In genomic region chr3:135604626-135605417, GRCm38 (mm10) we compare ENCODE assay signal across 14 mouse cellular contexts.
DNase-seq lines count a peak whose midpoint lies in the region; ATAC-seq lines count a peak whose summit lies in the region.
"Had no signal": no experiment of that assay in that cellular context is flagged by ENCODE, and none has a peak within 500 bp of the region (broad histone marks: within the 10 kb centered on the region; RNA-seq: fewer than 3 reads in every experiment).

No protein-coding gene starts in this region.

- ATAC-seq in heart, embryonic 15.5 days (replicated peaks; ENCODE audit: insufficient number of reproducible peaks, insufficient read depth, low FRiP score, low read depth), result no peak
- ATAC-seq in megakaryocyte-erythroid progenitor cell, adult 5-6 weeks (replicated peaks; ENCODE audit: low FRiP score, low TSS enrichment, poor library complexity, severe bottlenecking), result no peak
- no peak for ATAC-seq in midbrain, embryonic 14.5 days (ENCODE audit: low FRiP score, low TSS enrichment)

- DNase-seq in heart, postnatal 36 days, result no peak
- DNase-seq in CD4-positive, CD25-positive, alpha-beta regulatory T cell, adult 2 months (ENCODE audit: low read depth, low spot score), result peak; percentile 59
- peak; percentile 72 for DNase-seq in induced T-regulatory cell, adult 2 months (ENCODE audit: low read depth)
- DNase-seq in frontal cortex, adult 2 months (ENCODE audit: extremely low spot score in 1 of 2, low spot score in 1 of 2), result no peak
- DNase-seq in midbrain, embryonic 14.5 days, result no peak
- DNase-seq: cerebellum, adult 18-20 months; gastrocnemius, adult 2 months; kidney, adult 11 months had no signal

- no peak overlapping the region for H3K4me2 ChIP-seq in heart, embryonic 15.5 days
- H3K4me2 ChIP-seq in midbrain, embryonic 14.5 days (ENCODE audit: low read length), result no peak overlapping the region
- H3K4me2 ChIP-seq: forebrain, embryonic 12.5 days had no signal

- H3K9ac ChIP-seq in heart, embryonic 15.5 days, result no peak overlapping the region
- no peak overlapping the region for H3K9ac ChIP-seq in midbrain, embryonic 14.5 days (replicated peaks; ENCODE audit: low read length)
- H3K9ac ChIP-seq: forebrain, embryonic 12.5 days had no signal

- H3K4me3 ChIP-seq in heart, embryonic 15.5 days, result no peak overlapping the region
- H3K4me3 ChIP-seq in megakaryocyte, embryonic 14.5 days (replicated peaks), result peak overlapping the region; percentile 78
- H3K4me3 ChIP-seq in midbrain, embryonic 14.5 days (replicated peaks; ENCODE audit: low read depth, low read length), result no peak overlapping the region
- H3K4me3 ChIP-seq: forebrain, embryonic 12.5 days; gastrocnemius, adult 2 months; limb, embryonic 10.5 days; myocyte had no signal

- H3K9me3 ChIP-seq in heart, embryonic 15.5 days (replicated peaks), result no peaks in the 10 kb centered on the region
- no peaks in the 10 kb centered on the region for H3K9me3 ChIP-seq in megakaryocyte, embryonic 14.5 days
- no peaks in the 10 kb centered on the region for H3K9me3 ChIP-seq in midbrain, embryonic 14.5 days (ENCODE audit: control insufficient read depth, low read length)
- H3K9me3 ChIP-seq: forebrain, embryonic 12.5 days; limb, embryonic 10.5 days had no signal

- peaks cover 52% of the 10 kb centered on the region for H3K4me1 ChIP-seq in heart, embryonic 15.5 days (replicated peaks)
- peaks cover 87% of the 10 kb centered on the region for H3K4me1 ChIP-seq in megakaryocyte, embryonic 14.5 days
- H3K4me1 ChIP-seq in midbrain, embryonic 14.5 days (ENCODE audit: control insufficient read depth, insufficient read depth, low read length), result no peaks in the 10 kb centered on the region
- H3K4me1 ChIP-seq: forebrain, embryonic 12.5 days; limb, embryonic 10.5 days had no signal

- peaks cover 53% of the 10 kb centered on the region for H3K36me3 ChIP-seq in heart, embryonic 15.5 days
- H3K36me3 ChIP-seq in megakaryocyte, embryonic 14.5 days (replicated peaks; ENCODE audit: low read length), result peaks cover 72% of the 10 kb centered on the region
- H3K36me3 ChIP-seq in midbrain, embryonic 14.5 days (ENCODE audit: control insufficient read depth, insufficient read depth, low read length), result peaks cover 42% of the 10 kb centered on the region; the same call in 1 of the 2 replicates

- WGBS in heart, embryonic 15.5 days, result 73% methylated on average over 10 of the region's 10 CpGs
- WGBS in midbrain, embryonic 14.5 days, result 94% methylated on average over 10 of the region's 10 CpGs

- intact Hi-C loops in heart, postnatal 36 days (cut with DNase I), result no loop called here

- peak overlapping the region; percentile 17; the same call in 1 of the 2 replicates for H3K27ac ChIP-seq in heart, embryonic 15.5 days
- no peak overlapping the region for H3K27ac ChIP-seq in midbrain, embryonic 14.5 days (replicated peaks; ENCODE audit: low read depth, low read length)
- H3K27ac ChIP-seq: forebrain, embryonic 12.5 days; gastrocnemius, adult 2 months; limb, embryonic 10.5 days had no signal

- H3K27me3 ChIP-seq in heart, embryonic 15.5 days, result no peaks in the 10 kb centered on the region
- H3K27me3 ChIP-seq in megakaryocyte, embryonic 14.5 days (replicated peaks), result no peaks in the 10 kb centered on the region
- H3K27me3 ChIP-seq in midbrain, embryonic 14.5 days (ENCODE audit: control insufficient read depth, insufficient read depth, low read length), result no peaks in the 10 kb centered on the region
- H3K27me3 ChIP-seq: forebrain, embryonic 12.5 days had no signal

Comparison
In these comparisons a context has a peak if more than half of its experiments do, and no peak if none do; other contexts are left out.
1. DNase-seq: peak in CD4-positive, CD25-positive, alpha-beta regulatory T cell, adult 2 months (single experiment) and induced T-regulatory cell, adult 2 months (single experiment); none in heart, postnatal 36 days (0 of 2), frontal cortex, adult 2 months (0 of 2) and midbrain, embryonic 14.5 days (single experiment).